Mouse (Mus musculus) spleen, adult 2 months (tissue): Measurements from ENCODE around the gene Tac2.

Experiments
- CTCF ChIP-seq: fragments of 200-500 bp; IDR thresholded peaks from 2 replicates; pipeline ENCODE4 v1.5.1; 2011; ENCODE audit warnings: mild to moderate bottlenecking, inconsistent platforms; ENCODE audit not compliant: insufficient read depth, insufficient read length, insufficient replicate concordance; ENCODE audit errors: extremely low read depth
- POLR2A ChIP-seq: fragments of 200-500 bp; IDR thresholded peaks from 2 replicates; pipeline ENCODE4 v1.6.1; 2011; ENCODE audit warnings: low read depth, low read length, inconsistent platforms

- TF ChIP-seq CTCF = no peak
- TF ChIP-seq POLR2A = no peak
Observed at GRCm38 (mm10) chr10:127730285-127730932, 6.1 kb downstream of the Tac2 start.
